Mouse (Mus musculus) MEL (cell line): Measurements from ENCODE around the gene Bpifb9b. TPM values are rescaled to one million over a fixed set of nuclear protein-coding genes. Genes with fewer than 3 reads are reported as not detected.
A peak's percentile ranks its signal among the peaks of the same experiment; 100 is the strongest.
"Not testable (repeated sequence)": the region's sequence is repeated elsewhere in the genome, so short reads cannot be mapped to it uniquely, and the experiment has no call there.

Experiments used
- DNase-seq: peaks from one replicate; pipeline ENCODE4 v3.0.0; 2011; ENCODE audit warnings: low read depth, low spot score
- H3K27ac ChIP-seq: 2 replicates; pipeline ENCODE4 v1.5.1; 2012; ENCODE audit warnings: low read depth, mild to moderate bottlenecking, control low read depth, low read length, moderate library complexity; ENCODE audit not compliant: control insufficient read depth
- H3K27me3 ChIP-seq, 2 experiments: fragments of 150-350 bp in 1 of 2; sonication (generic) in 1 of 2; 2 replicates each; pipeline ENCODE4 v1.6.1; 2012; ENCODE audit warnings: low read length in 2 of 2, mild to moderate bottlenecking in 2 of 2, improper control_type of control experiment in 1 of 2, moderate library complexity in 1 of 2; ENCODE audit not compliant: insufficient read depth in 2 of 2, control insufficient read depth in 1 of 2
- H3K36me3 ChIP-seq, 2 experiments: 2 replicates each; pipeline ENCODE4 v1.6.1; 2012 to 2014; ENCODE audit warnings: low read length in 2 of 2, improper control_type of control experiment in 1 of 2, inconsistent platforms in 1 of 2, mild to moderate bottlenecking in 1 of 2; ENCODE audit not compliant: insufficient read depth in 2 of 2, control insufficient read depth in 1 of 2
- H3K4me1 ChIP-seq, 2 experiments: fragments of 150-350 bp in 1 of 2; sonication (generic) in 1 of 2; 2 replicates each; pipeline ENCODE4 v1.6.1; 2012; ENCODE audit warnings: low read length in 2 of 2, improper control_type of control experiment in 1 of 2, mild to moderate bottlenecking in 1 of 2; ENCODE audit not compliant: insufficient read depth in 2 of 2, control insufficient read depth in 1 of 2
- H3K4me3 ChIP-seq, 2 experiments: fragments of 150-350 bp in 1 of 2; sonication (generic) in 1 of 2; 2 replicates each; pipeline ENCODE4 v1.5.1; 2012; ENCODE audit warnings: low read depth in 2 of 2, low read length in 2 of 2, mild to moderate bottlenecking in 2 of 2, moderate library complexity in 2 of 2, control low read depth in 1 of 2, improper control_type of control experiment in 1 of 2; ENCODE audit not compliant: control insufficient read depth in 1 of 2, insufficient read depth in 1 of 2
- H3K79me2 ChIP-seq: 2 replicates; pipeline ENCODE4 v1.6.1; 2012; ENCODE audit warnings: mild to moderate bottlenecking, low read length, moderate library complexity; ENCODE audit not compliant: control insufficient read depth, poor library complexity, insufficient read depth
- H3K9ac ChIP-seq: 2 replicates; pipeline ENCODE4 v1.6.1; 2012; ENCODE audit warnings: low read depth, mild to moderate bottlenecking, control low read depth, low read length, moderate library complexity; ENCODE audit not compliant: control insufficient read depth, poor library complexity, severe bottlenecking
- H3K9me3 ChIP-seq: fragments of 150-350 bp; sonication (generic); replicated peaks from 2 replicates; pipeline ENCODE4 v1.6.1; 2012; ENCODE audit warnings: mild to moderate bottlenecking, low read length, improper control_type of control experiment, moderate library complexity; ENCODE audit not compliant: insufficient read depth
- BHLHE40 ChIP-seq: IDR thresholded peaks from 2 replicates; pipeline ENCODE4 v1.6.1; 2012; ENCODE audit warnings: low read depth, mild to moderate bottlenecking, inconsistent platforms, low read length, improper control_type of control experiment, borderline replicate concordance
- CTCF ChIP-seq, 3 experiments: IDR thresholded peaks in 2 of 3; conservative IDR thresholded peaks in 1 of 3; 2 replicates each; pipeline ENCODE4 v1.5.1; 2011 to 2012; ENCODE audit warnings: low read length in 3 of 3, low read depth in 2 of 3, mild to moderate bottlenecking in 2 of 3, improper control_type of control experiment in 1 of 3, inconsistent platforms in 1 of 3, mixed read lengths in 1 of 3, moderate library complexity in 1 of 3; ENCODE audit not compliant: control insufficient read depth in 1 of 3, insufficient read depth in 1 of 3, poor library complexity in 1 of 3, severe bottlenecking in 1 of 3
- ELF1 ChIP-seq: IDR thresholded peaks from 2 replicates; pipeline ENCODE4 v1.6.1; 2014; ENCODE audit warnings: low read depth, mild to moderate bottlenecking, inconsistent platforms, low read length, improper control_type of control experiment, moderate library complexity
- EP300 ChIP-seq, 2 experiments: IDR thresholded peaks; 2 replicates each; pipeline ENCODE4 v1.6.1; 2011; ENCODE audit warnings: improper control_type of control experiment in 2 of 2, low read length in 2 of 2, low read depth in 1 of 2, mild to moderate bottlenecking in 1 of 2
- GATA1 ChIP-seq: IDR thresholded peaks from 2 replicates; pipeline ENCODE4 v1.6.1; 2011; ENCODE audit warnings: low read depth, low read length, improper control_type of control experiment
- HCFC1 ChIP-seq: IDR thresholded peaks from 2 replicates; pipeline ENCODE4 v1.6.1; 2012; ENCODE audit warnings: low read depth, mild to moderate bottlenecking, inconsistent platforms, low read length, improper control_type of control experiment, moderate library complexity
- KAT2A ChIP-seq: conservative IDR thresholded peaks from 2 replicates; pipeline ENCODE4 v1.6.1; 2012; ENCODE audit warnings: low read depth, low read length, improper control_type of control experiment, inconsistent platforms
- MAZ ChIP-seq: IDR thresholded peaks from 2 replicates; pipeline ENCODE4 v1.6.1; 2012; ENCODE audit warnings: low read depth, mild to moderate bottlenecking, inconsistent platforms, low read length, improper control_type of control experiment
- MEF2A ChIP-seq: IDR thresholded peaks from 2 replicates; pipeline ENCODE4 v1.6.1; 2014; ENCODE audit warnings: low read depth, mild to moderate bottlenecking, inconsistent platforms, low read length, improper control_type of control experiment; ENCODE audit not compliant: poor library complexity, insufficient replicate concordance, severe bottlenecking; ENCODE audit errors: extremely low read depth
- NELFE ChIP-seq: IDR thresholded peaks from 2 replicates; pipeline ENCODE4 v1.6.1; 2011; ENCODE audit warnings: low read depth, low read length, improper control_type of control experiment
- POLR2AphosphoS5 ChIP-seq: IDR thresholded peaks from 2 replicates; pipeline ENCODE4 v1.6.1; 2012; ENCODE audit warnings: low read depth, borderline replicate concordance, mild to moderate bottlenecking, inconsistent platforms, low read length, moderate library complexity, mixed read lengths
- RAD21 ChIP-seq: IDR thresholded peaks from 2 replicates; pipeline ENCODE4 v1.6.1; 2011; ENCODE audit warnings: mild to moderate bottlenecking, low read depth, low read length, improper control_type of control experiment
- SMC3 ChIP-seq: IDR thresholded peaks from 2 replicates; pipeline ENCODE4 v1.6.1; 2011; ENCODE audit warnings: low read depth, low read length, improper control_type of control experiment
- TBP ChIP-seq: IDR thresholded peaks from 2 replicates; pipeline ENCODE4 v1.8.0; 2011; ENCODE audit warnings: low read depth, low read length, improper control_type of control experiment
- TCF12 ChIP-seq: IDR thresholded peaks from 2 replicates; pipeline ENCODE4 v1.6.1; 2014; ENCODE audit warnings: low read depth, mild to moderate bottlenecking, inconsistent platforms, low read length, improper control_type of control experiment, moderate library complexity
- UBTF ChIP-seq: IDR thresholded peaks from 2 replicates; pipeline ENCODE4 v1.6.1; 2012; ENCODE audit warnings: low read depth, mild to moderate bottlenecking, inconsistent platforms, low read length, improper control_type of control experiment, moderate library complexity, borderline replicate concordance; ENCODE audit not compliant: insufficient read depth
- ZC3H11A ChIP-seq: IDR thresholded peaks from 2 replicates; pipeline ENCODE4 v1.6.1; 2012; ENCODE audit warnings: low read depth, mild to moderate bottlenecking, inconsistent platforms, low read length, improper control_type of control experiment
- ZMIZ1 ChIP-seq: IDR thresholded peaks from 2 replicates; pipeline ENCODE4 v1.6.1; 2012; ENCODE audit warnings: low read depth, mild to moderate bottlenecking, inconsistent platforms, low read length, improper control_type of control experiment, moderate library complexity
- ZNF384 ChIP-seq: IDR thresholded peaks from 2 replicates; pipeline ENCODE4 v1.6.1; 2012; ENCODE audit warnings: low read depth, mild to moderate bottlenecking, inconsistent platforms, low read length, improper control_type of control experiment
- polyA plus RNA-seq, 2 experiments: library from polyadenylated mRNA; stranded (reverse) in 1 of 2; unstranded in 1 of 2; fragments of >175 nt in 1 of 2; fragments of >200 nt in 1 of 2; gene quantifications; 2 replicates each; pipeline versions ENCODE4 v1.2.1 to v1.2.4; 2012; ENCODE audit warnings: low replicate concordance in 2 of 2, low read depth in 1 of 2; ENCODE audit not compliant: insufficient read length in 2 of 2, insufficient read depth in 1 of 2, missing spikeins in 1 of 2
- total RNA-seq: library from RNA; depleted of rRNA; stranded (reverse); fragments of 300-350 nt; gene quantifications from 2 replicates; pipeline ENCODE4 v1.2.3, GENCODE M21; 2012

Bpifb9b gene
- total and polyA plus RNA-seq, 3 experiments = not detected

- DNase-seq = peak; percentile 71
- Histone ChIP-seq H3K9me3 (no peaks in the 10 kb centered on the region), H3K27ac (no peak overlapping the region), H3K27me3 (no peaks in the 10 kb centered on the region), H3K36me3 (no peaks in the 10 kb centered on the region), H3K4me3 (no peak overlapping the region), H3K9ac (no peak overlapping the region), H3K4me1 (no peaks in the 10 kb centered on the region), H3K79me2 (no peaks in the 10 kb centered on the region)
- TF ChIP-seq TBP (no peak), ZNF384 (no peak), TCF12 (no peak), GATA1 (no peak), EP300 (IDR thresholded peaks at IDR 0.05; ENCODE audit: low read depth in 1 of 2, low read length in 2 of 2) (no peak), KAT2A (no peak), RAD21 (peak; percentile 44), ELF1 (no peak), ZC3H11A (peak; percentile 27; the same call in 1 of the 2 replicates), CTCF (IDR thresholded peaks at IDR 0.05 in 2 of 3, conservative IDR thresholded peaks at IDR 0.05 in 1 of 3; ENCODE audit: control insufficient read depth in 1 of 3, insufficient read depth in 1 of 3, low read depth in 2 of 3, low read length in 3 of 3, poor library complexity in 1 of 3, severe bottlenecking in 1 of 3) (peak; percentile 83 to 98 (median 98)), BHLHE40 (0 out of 2 replicates have a peak, but pooled peaks have one; percentile 18), MEF2A (no peak), HCFC1 (no peak), SMC3 (peak; percentile 71), POLR2AphosphoS5 (no peak), MAZ (no peak)
Measured at GRCm38 (mm10) chr2:154300496-154300895, 6.5 kb upstream of the Bpifb9b start.

- Histone ChIP-seq H3K27ac (no peak overlapping the region), H3K4me1 (no peaks in the 10 kb centered on the region), H3K36me3 (no peaks in the 10 kb centered on the region), H3K9me3 (no peaks in the 10 kb centered on the region), H3K4me3 (no peak overlapping the region), H3K27me3 (no peaks in the 10 kb centered on the region), H3K9ac (no peak overlapping the region), H3K79me2 (no peaks in the 10 kb centered on the region)
- DNase-seq = no peak
- no peak for TF ChIP-seq UBTF
- no peak for TF ChIP-seq ZMIZ1
- no peak for TF ChIP-seq NELFE
- no peak for TF ChIP-seq MAZ
Measured at GRCm38 (mm10) chr2:154301763-154302162, 5.3 kb upstream of the Bpifb9b start.

GRCm38 (mm10) chr2:154304604-154305003 lies 2.4 kb upstream of the Bpifb9b start:
- not testable (repeated sequence) for H3K36me3 ChIP-seq, H3K4me1 ChIP-seq, H3K4me3 ChIP-seq, DNase-seq, H3K79me2 ChIP-seq, H3K9ac ChIP-seq, H3K27ac ChIP-seq, H3K9me3 ChIP-seq, H3K27me3 ChIP-seq

- not testable (repeated sequence) for H3K27me3 ChIP-seq, H3K79me2 ChIP-seq, DNase-seq, H3K9ac ChIP-seq, H3K27ac ChIP-seq, H3K4me3 ChIP-seq, H3K36me3 ChIP-seq, H3K9me3 ChIP-seq, H3K4me1 ChIP-seq
Measured at GRCm38 (mm10) chr2:154313771-154314170, 6.7 kb downstream of the Bpifb9b start.
